ENCODE assay signal across 23 mouse cellular contexts in genomic region chr14:86692714-86693113, GRCm38 (mm10).
DNase-seq lines count a peak whose midpoint lies in the region; ATAC-seq and TF ChIP-seq lines count a peak whose summit lies in the region.
"Had no signal": no experiment of that assay in that cellular context is flagged by ENCODE, and none has a peak within 500 bp of the region (broad histone marks: within the 10 kb centered on the region; RNA-seq: fewer than 3 reads in every experiment).

No protein-coding gene starts in this region.

- no peaks in the 10 kb centered on the region for H3K4me1 ChIP-seq in kidney, postnatal 0 days (replicated peaks; ENCODE audit: insufficient read depth, low read length)
- peaks cover 4% of the 10 kb centered on the region; the same call in 1 of the 2 replicates for H3K4me1 ChIP-seq in kidney, embryonic 16.5 days (ENCODE audit: insufficient read depth, low read length)
- no peaks in the 10 kb centered on the region for H3K4me1 ChIP-seq in embryonic facial prominence, embryonic 14.5 days (ENCODE audit: control insufficient read depth, insufficient read depth, low read length)
- peaks cover 7% of the 10 kb centered on the region; the same call in 1 of the 2 replicates for H3K4me1 ChIP-seq in limb, embryonic 12.5 days (replicated peaks)
- H3K4me1 ChIP-seq: embryonic facial prominence, embryonic 12.5 days; forebrain, embryonic 12.5 days; forebrain, embryonic 15.5 days; hindbrain, embryonic 12.5 days; hindbrain, embryonic 15.5 days had no signal

- H3K27me3 ChIP-seq in kidney, postnatal 0 days (ENCODE audit: insufficient read depth, low read length), result no peaks in the 10 kb centered on the region
- no peaks in the 10 kb centered on the region for H3K27me3 ChIP-seq in kidney, embryonic 16.5 days (ENCODE audit: insufficient read depth, low read length)
- H3K27me3 ChIP-seq in embryonic facial prominence, embryonic 14.5 days (replicated peaks; ENCODE audit: control insufficient read depth, insufficient read depth, low read length), result no peaks in the 10 kb centered on the region
- H3K27me3 ChIP-seq in limb, embryonic 12.5 days, result no peaks in the 10 kb centered on the region
- H3K27me3 ChIP-seq: embryonic facial prominence, embryonic 12.5 days; forebrain, embryonic 12.5 days; forebrain, embryonic 15.5 days; hindbrain, embryonic 12.5 days; hindbrain, embryonic 15.5 days had no signal

- no peaks in the 10 kb centered on the region for H3K9me3 ChIP-seq in kidney, postnatal 0 days (replicated peaks; ENCODE audit: low read length)
- H3K9me3 ChIP-seq in kidney, embryonic 16.5 days (ENCODE audit: low read length), result no peaks in the 10 kb centered on the region
- H3K9me3 ChIP-seq in embryonic facial prominence, embryonic 14.5 days (ENCODE audit: control insufficient read depth, low read length), result no peaks in the 10 kb centered on the region
- H3K9me3 ChIP-seq in limb, embryonic 12.5 days, result no peaks in the 10 kb centered on the region
- H3K9me3 ChIP-seq: embryonic facial prominence, embryonic 12.5 days; forebrain, embryonic 12.5 days; forebrain, embryonic 15.5 days; hindbrain, embryonic 12.5 days; hindbrain, embryonic 15.5 days had no signal

- DNase-seq in kidney, postnatal 0 days (ENCODE audit: low spot score), result peak; percentile 6
- DNase-seq in embryonic facial prominence, embryonic 14.5 days (ENCODE audit: low spot score), result peak; percentile 53
- no peak for DNase-seq in left cerebral cortex, adult 18-20 months (ENCODE audit: low spot score in 2 of 2)
- no peak for DNase-seq in layer of hippocampus, postnatal 10 days (ENCODE audit: low spot score in 2 of 2)
- DNase-seq: adrenal gland, postnatal 10 days; adrenal gland, postnatal 36 days; cerebellum, adult 18-20 months; cerebellum, adult 9-10 months; cerebellum, postnatal 14 days; embryo, embryonic 11 days; gastrocnemius, postnatal 10 days; gastrocnemius, postnatal 36 days; heart, adult 11 months had no signal

- TF ChIP-seq CTCF in kidney, postnatal 0 days (IDR thresholded peaks at IDR 0.05; ENCODE audit: low read depth), result no peak

- no peak for ATAC-seq in kidney, postnatal 0 days (replicated peaks; ENCODE audit: low FRiP score, low read depth)
- ATAC-seq in kidney, embryonic 16.5 days (ENCODE audit: low FRiP score, low TSS enrichment), result no peak
- no peak for ATAC-seq in embryonic facial prominence, embryonic 14.5 days (ENCODE audit: low read depth)
- peak; percentile 31; the same call in 1 of the 2 replicates for ATAC-seq in limb, embryonic 12.5 days (ENCODE audit: insufficient number of reproducible peaks, insufficient read depth, low FRiP score, low TSS enrichment, low read depth)
- ATAC-seq: CD4-positive, CD25-positive, alpha-beta regulatory T cell, adult 4 months; forebrain, embryonic 15.5 days had no signal

- WGBS in kidney, postnatal 0 days, result 64% methylated on average over 4 of the region's 4 CpGs
- WGBS in kidney, embryonic 16.5 days, result 70% methylated on average over 4 of the region's 4 CpGs
- 35% methylated on average over 4 of the region's 4 CpGs for WGBS in embryonic facial prominence, embryonic 14.5 days
- 19% methylated on average over 4 of the region's 4 CpGs for WGBS in limb, embryonic 12.5 days

- H3K36me3 ChIP-seq in kidney, postnatal 0 days (ENCODE audit: insufficient read depth, low read length), result no peaks in the 10 kb centered on the region
- no peaks in the 10 kb centered on the region for H3K36me3 ChIP-seq in kidney, embryonic 16.5 days (ENCODE audit: insufficient read depth, low read length)
- H3K36me3 ChIP-seq in embryonic facial prominence, embryonic 14.5 days (ENCODE audit: control insufficient read depth, insufficient read depth, low read length), result no peaks in the 10 kb centered on the region
- H3K36me3 ChIP-seq in limb, embryonic 12.5 days, result no peaks in the 10 kb centered on the region
- H3K36me3 ChIP-seq: embryonic facial prominence, embryonic 12.5 days; forebrain, embryonic 12.5 days; forebrain, embryonic 15.5 days; hindbrain, embryonic 12.5 days; hindbrain, embryonic 15.5 days had no signal

- no peak overlapping the region for H3K9ac ChIP-seq in kidney, postnatal 0 days (ENCODE audit: low read depth, low read length)
- H3K9ac ChIP-seq in kidney, embryonic 16.5 days (replicated peaks; ENCODE audit: low read length), result no peak overlapping the region
- H3K9ac ChIP-seq in embryonic facial prominence, embryonic 14.5 days (ENCODE audit: low read depth, low read length), result no peak overlapping the region
- H3K9ac ChIP-seq in limb, embryonic 12.5 days (replicated peaks), result no peak overlapping the region
- H3K9ac ChIP-seq: embryonic facial prominence, embryonic 12.5 days; forebrain, embryonic 12.5 days; forebrain, embryonic 15.5 days; hindbrain, embryonic 12.5 days; hindbrain, embryonic 15.5 days had no signal

- H3K27ac ChIP-seq in kidney, postnatal 0 days, result no peak overlapping the region
- H3K27ac ChIP-seq in kidney, embryonic 16.5 days (ENCODE audit: low read length), result no peak overlapping the region
- no peak overlapping the region for H3K27ac ChIP-seq in embryonic facial prominence, embryonic 14.5 days (replicated peaks; ENCODE audit: low read depth, low read length)
- no peak overlapping the region for H3K27ac ChIP-seq in limb, embryonic 12.5 days
- H3K27ac ChIP-seq: embryonic facial prominence, embryonic 12.5 days; forebrain, embryonic 12.5 days; forebrain, embryonic 15.5 days; hindbrain, embryonic 12.5 days; hindbrain, embryonic 15.5 days had no signal

- H3K4me2 ChIP-seq in kidney, postnatal 0 days (ENCODE audit: low read length), result no peak overlapping the region
- H3K4me2 ChIP-seq in kidney, embryonic 16.5 days (replicated peaks; ENCODE audit: low read depth, low read length), result no peak overlapping the region
- 0 out of 2 replicates have a peak overlapping the region, but pooled peaks have one; percentile 24 for H3K4me2 ChIP-seq in embryonic facial prominence, embryonic 14.5 days (ENCODE audit: low read depth, low read length)
- no peak overlapping the region for H3K4me2 ChIP-seq in limb, embryonic 12.5 days
- H3K4me2 ChIP-seq: embryonic facial prominence, embryonic 12.5 days; forebrain, embryonic 12.5 days; forebrain, embryonic 15.5 days; heart, embryonic 11.5 days; hindbrain, embryonic 12.5 days; hindbrain, embryonic 15.5 days had no signal

- no peak overlapping the region for H3K4me3 ChIP-seq in kidney, postnatal 0 days (replicated peaks; ENCODE audit: low read depth, low read length)
- H3K4me3 ChIP-seq in kidney, embryonic 16.5 days (ENCODE audit: low read length), result no peak overlapping the region
- H3K4me3 ChIP-seq in embryonic facial prominence, embryonic 14.5 days (ENCODE audit: low read depth, low read length), result no peak overlapping the region
- H3K4me3 ChIP-seq in limb, embryonic 12.5 days (replicated peaks), result no peak overlapping the region
- H3K4me3 ChIP-seq: embryonic facial prominence, embryonic 12.5 days; erythroblast, embryonic 14.5 days; forebrain, embryonic 12.5 days; forebrain, embryonic 15.5 days; hindbrain, embryonic 12.5 days; hindbrain, embryonic 15.5 days had no signal

Comparison
In these comparisons a context has a peak if more than half of its experiments do, and no peak if none do; other contexts are left out.
1. DNase-seq: peak in kidney, postnatal 0 days (single experiment) and embryonic facial prominence, embryonic 14.5 days (single experiment); none in left cerebral cortex, adult 18-20 months (0 of 2) and layer of hippocampus, postnatal 10 days (0 of 2).